Mouse (Mus musculus): ENCODE data around the gene Csrnp3.

Gene Csrnp3

DNA sequence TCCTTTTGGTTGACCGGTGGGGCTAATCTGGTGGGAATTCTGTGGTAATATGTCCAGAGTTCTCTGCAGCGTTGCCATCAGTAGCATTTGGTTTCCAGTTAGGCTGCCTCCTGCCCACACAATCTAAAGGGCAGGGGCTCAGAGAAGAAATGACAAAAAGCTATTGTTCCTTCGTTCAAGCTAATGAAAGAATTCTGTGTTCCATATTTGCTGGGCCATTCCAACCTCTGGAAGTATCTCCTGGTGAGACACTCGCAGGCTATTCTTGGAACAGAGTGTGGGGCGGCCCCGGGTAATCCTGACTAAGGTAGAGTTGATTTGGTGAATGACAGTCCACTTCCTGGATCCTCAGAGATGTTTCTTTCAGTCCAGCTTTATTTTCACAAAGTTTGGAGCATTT, 179.3 kb downstream of the Csrnp3 start:
- no peak for DNase-seq

DNA sequence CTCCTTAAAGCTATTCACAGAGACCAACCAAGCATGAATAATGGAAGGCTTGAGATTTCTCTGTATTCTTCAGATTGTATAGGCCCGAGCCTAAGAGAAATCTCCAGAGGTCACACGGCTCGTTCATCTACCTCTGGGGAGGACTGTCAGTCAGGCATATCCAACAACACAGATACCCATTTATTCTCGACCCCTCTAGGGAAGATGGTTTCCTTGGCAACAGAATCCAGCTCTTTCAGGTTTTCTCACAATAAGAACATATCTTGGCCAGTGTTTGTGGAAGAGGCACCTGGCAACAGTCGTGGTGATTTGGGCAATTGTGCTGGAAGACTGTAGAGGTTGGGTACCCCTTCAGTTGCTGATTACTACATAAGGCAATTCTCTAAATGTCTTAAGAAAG, 183.2 kb downstream of the Csrnp3 start:
- DNase-seq: peak; percentile 32

DNA sequence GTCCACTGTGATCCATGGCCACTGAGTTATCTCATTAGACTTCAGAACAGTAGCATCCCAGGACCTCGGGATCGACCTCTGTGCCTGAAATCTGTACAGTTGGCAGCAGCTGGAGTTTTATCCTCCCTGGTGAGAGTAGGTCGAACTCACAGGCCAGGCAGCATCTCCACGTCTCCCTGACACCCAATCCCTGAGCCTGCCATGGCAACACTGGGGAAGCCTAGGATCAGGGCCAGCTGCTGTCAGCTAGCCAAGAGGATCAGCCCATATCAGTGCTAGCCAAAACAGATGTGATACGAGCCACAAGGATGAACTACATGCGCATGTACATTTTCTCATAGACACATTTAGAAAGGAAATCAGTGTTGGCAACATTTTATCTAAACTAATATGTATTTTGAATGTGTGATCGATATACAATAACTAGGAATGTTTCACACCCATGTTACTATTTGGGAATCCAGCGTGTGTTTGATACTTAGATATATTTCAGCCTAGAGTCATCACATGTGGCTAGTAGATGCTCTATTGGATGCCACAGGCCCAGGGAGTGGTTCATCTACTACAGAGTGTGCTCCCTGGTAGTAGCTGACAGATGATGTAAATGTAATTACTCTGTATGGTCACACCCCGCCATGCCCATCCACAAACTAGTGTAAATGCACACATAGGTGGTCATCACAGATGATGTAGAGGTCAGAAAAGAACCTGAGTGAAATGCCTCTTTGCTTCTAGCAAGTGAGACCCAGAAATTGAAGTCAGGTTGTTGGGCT, 189.5 kb downstream of the Csrnp3 start:
- peak; percentile 81 for DNase-seq

DNA sequence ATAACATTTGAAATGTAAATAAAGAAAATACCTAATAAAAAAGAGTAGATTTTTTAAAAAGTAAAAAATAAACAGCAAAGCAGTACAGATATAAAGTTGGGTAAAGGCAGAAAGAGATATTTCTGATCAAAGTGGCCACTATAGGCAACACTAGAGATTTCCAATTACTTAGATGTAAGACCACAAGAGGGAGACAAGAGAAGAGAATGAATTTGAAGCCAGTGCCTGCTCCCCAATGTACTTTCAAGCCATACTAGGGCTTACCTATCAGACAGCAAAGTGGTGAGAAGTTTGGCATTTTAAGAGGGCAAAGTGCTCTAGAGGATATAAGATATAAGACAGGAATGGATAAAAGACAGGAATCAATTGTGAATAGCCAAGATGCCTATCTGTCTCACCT, 195.0 kb downstream of the Csrnp3 start:
- DNase-seq: no peak

DNA sequence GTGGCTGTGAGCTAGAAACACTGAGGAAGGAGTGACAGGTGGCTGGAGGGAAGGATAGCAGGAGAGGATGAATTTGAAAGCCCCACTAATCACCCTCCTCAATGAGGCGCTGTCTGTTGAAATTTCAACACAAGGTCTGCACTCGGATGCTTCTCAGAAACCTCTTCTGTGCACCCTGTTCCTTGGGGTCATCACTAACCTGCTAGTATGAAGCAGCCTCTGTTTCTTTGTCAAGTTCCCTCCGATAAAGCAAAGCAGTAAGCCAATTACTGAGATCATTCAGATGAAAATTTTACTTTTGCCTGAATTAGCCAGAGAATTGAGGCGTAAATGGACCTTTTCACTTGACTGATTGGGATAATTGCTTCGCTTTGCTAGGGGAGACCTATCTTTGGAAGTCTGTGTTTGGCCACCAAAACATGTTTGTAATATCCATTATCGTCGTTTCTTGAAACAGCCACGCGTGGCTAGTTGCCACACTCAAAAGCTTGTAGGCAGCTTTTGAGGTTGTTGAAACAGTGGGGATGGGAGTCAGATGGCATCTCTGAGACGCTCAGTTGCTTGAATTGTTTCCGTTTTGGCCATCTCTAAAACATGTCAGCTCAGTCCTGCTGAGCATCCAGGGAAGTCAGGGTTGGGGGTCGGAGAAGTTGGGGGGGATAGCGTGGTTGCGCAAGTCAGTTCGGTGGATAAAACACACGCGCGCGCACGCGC, 195.8 kb downstream of the Csrnp3 start:
- DNase-seq: peak; percentile 86

DNA sequence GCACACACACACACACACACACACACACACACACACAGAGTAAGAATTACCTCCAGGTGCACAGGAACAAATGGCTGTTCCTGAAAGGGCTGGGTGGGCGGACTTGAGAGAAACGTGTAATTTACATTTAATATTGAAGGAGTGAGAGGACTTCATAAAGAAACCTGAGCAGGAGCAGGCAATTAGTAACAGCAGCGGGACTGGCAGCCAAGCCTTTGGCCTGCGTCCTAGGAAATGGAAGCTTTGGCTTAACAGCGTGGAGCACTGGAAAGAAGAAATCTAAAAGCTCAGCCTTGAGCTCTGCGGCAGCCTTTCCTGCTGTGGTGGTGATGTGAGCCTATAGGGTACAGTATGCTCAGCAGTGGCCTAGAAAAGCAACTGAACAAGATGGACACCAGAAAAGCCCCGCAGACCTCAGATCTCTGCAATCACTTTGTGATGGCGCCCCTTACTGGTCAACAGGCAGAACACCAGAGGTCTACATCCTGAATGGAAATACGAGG, 196.4 kb downstream of the Csrnp3 start:
- DNase-seq: peak; percentile 95

DNA sequence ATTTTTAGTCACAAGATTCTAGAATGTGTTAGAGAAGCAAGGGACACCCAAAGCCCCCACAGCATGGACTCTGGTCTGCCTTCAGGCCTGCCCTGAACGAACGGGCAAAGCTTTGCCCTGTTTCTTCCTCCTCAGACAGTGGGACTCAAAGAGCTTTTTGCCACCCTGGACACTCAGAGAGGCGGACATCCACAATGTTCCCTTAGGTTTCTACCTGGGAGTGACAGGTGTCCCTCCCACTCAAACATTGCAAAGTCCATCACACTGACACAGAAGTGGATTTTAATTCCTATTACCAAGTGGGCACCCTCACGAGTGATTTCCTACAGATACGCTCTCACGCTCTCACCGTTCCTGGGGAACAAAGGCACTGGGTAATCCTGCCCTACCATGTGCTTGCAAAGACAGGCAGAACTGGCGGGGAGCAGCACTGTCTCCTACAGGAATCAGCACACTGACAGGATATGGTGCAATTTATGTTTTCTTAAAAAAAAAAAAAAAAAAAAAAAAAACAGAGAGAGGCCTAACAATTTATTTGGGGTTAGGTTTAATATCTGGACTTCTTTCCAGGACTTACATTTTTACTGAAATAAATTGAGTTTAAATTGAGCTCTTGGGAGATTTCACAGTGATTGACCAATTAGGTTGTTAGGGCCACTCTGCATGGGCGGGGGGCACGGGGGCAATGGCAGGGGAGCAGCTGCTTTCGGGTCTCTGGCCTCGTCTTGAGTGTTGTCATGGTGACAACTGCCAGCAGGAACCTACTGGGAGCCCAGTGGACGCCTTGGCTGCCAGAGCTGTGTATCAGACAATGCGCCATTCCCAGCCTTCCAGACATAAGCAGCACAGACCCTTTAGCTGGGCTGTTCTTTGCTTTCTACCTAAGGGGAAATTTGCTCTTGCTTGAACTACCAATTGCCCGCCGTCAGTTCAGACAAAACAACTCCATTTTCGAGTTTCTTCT, 198.2 kb downstream of the Csrnp3 start:
- peak; percentile 93 for DNase-seq

DNA sequence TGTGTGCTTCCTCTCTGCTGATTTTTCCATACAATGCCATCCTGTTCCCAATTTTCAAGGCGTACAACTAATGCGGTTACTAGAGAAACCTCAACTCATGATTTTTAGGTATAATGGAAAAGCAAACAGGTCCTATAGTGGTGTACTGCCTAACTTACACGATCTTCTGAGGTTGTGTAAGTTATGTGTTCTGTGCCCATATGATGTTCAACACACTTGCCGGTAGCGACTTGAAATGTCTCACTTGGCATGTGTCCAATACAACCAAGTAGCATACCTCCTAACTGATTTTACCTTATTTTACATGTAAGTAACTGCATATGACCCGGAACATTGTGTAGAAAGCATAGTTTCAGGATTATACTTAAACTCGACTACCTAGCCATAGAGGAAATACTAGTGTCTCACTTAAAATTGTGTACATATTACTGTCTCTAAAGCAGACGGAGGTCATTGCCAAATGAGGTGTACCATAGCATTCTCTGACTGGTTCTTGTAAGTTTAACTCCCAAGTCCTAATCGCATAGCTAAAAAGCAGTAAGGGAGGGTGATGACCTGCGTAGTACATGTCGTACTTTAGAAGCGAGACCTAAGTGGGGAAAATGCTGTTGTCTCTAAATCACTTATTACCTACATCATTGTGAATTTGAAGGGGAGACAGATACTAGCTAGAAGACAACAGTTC, 199.0 kb downstream of the Csrnp3 start:
- no peak for DNase-seq

DNA sequence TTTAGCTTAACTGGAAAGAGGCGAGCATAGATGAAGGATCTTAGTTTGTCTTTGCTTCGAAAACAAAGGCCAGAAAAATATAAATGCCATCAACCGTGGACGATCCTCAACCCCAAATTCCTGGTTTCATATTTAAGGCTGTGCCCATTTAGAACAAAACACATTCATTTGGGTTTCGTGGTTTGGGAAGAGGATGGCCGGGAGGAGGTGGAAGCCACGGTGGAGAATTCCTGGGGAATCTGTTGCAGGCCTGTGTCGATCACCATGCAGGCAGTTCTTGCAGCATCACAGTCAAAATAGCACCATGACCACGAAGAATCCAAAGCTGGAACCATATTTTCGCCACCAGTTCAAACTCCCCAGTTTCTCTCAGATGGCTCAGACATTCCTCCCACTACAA, 217.7 kb downstream of the Csrnp3 start:
- no peak for DNase-seq

DNA sequence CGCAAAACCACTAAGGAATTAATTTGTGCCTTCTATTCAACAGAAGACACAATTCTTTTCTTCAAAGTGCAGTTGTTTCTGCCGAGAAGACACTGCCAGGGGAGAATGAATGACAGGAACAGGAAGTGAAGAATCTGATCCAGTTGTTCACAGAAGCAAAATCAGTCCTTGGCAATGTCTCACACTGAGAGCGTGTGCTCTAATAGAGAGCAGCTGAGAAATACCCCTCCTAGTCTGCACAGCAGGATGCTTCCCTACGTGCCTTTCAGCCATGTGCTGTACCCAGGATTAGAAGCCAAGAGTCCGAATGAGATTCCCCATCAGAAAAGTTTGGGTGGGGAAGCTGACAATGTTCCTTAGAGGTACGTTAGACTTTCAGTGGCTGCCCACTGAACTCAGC, 223.9 kb downstream of the Csrnp3 start:
- DNase-seq: peak; percentile 20

DNA sequence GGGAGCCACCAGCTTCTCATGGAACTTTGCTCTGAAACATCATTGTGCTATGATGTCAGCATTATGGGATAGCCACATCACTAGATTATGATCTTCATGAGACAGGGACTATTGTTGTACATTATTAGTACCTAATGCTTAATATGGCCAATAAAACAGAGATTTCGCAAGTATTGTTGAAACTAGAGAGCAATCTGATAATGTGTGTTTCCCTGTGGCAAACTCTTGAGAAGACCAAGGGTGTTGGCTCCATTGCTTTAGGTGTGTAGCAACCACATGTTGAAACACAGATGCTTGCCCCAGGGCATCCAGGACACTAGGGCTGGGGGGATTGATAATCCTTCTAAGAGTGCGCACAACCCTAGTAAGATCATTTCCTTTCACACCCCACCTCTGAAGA, 235.2 kb downstream of the Csrnp3 start:
- no peak for DNase-seq
